Mouse (Mus musculus): ENCODE measurements at regions not wholly inside any gene's neighbourhood (a gene's known extent, or its start where the extent isn't known, plus 50 kb on each side); places are given as distances from the start of the nearest gene placed in this dataset.

DNA sequence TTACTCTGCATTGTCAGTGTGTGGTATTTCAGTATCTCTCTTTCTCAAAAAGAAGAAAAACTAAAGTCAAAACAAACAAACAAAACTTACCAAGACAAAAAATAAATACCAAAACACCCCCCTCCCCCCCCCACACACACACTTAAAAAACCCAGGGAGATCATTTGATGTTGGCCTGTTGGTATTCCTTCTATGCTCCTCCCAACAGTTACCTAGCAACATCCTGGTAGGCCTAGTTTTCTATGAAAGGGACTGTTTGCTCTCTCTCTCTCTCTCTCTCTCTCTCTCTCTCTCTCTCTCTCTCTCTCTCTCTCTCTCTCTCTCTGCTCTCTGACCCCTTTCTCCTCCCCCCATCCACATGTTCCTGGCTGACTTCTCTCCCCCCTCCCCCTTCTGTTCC lies 71.0 kb upstream of the Adcy2 start:
- Histone ChIP-seq H3K4me3 (replicated peaks in 1 of 3; ENCODE audit: low read depth in 2 of 3, low read length in 2 of 3, poor library complexity in 1 of 3) (no peak overlapping the region), H3K27me3 (replicated peaks) (no peaks in the 10 kb centered on the region), H3K36me3 (replicated peaks in 1 of 2; ENCODE audit: control insufficient read depth in 1 of 2, insufficient read depth in 1 of 2, low read length in 1 of 2) (no peaks in the 10 kb centered on the region), H3K27ac (ENCODE audit: insufficient read depth, low read depth) (no peak overlapping the region), H3K4me1 (ENCODE audit: control insufficient read depth in 1 of 2, insufficient read depth in 2 of 2) (no peaks in the 10 kb centered on the region), H3K9me3 (replicated peaks; ENCODE audit: low read length) (peaks cover 51% of the 10 kb centered on the region), H3K79me2 (replicated peaks; ENCODE audit: control insufficient read depth, extremely low read depth, insufficient read depth, poor library complexity, severe bottlenecking) (no peaks in the 10 kb centered on the region), H3K9ac (ENCODE audit: insufficient read depth, low read depth) (no peak overlapping the region), H3K4me2 (ENCODE audit: insufficient read depth, low read depth, poor library complexity, severe bottlenecking) (no peak overlapping the region)
- in situ Hi-C loops (cut with MboI; ENCODE audit: low pct_ligation_motif_present, low pct_unique_long_range_greater_than_20kb, low sequenced_read_pairs) (no loop called here), dilution Hi-C loops (cut with MboI; ENCODE audit: extremely low pct_ligation_motif_present, extremely low pct_unique_long_range_greater_than_20kb, low sequenced_read_pairs) (no loop called here)
- TF ChIP-seq E2F4 (IDR thresholded peaks at IDR 0.05; ENCODE audit: insufficient replicate concordance, low read depth, low read length) (no peak), BHLHE40 (IDR thresholded peaks at IDR 0.05; ENCODE audit: low read depth, low read length) (no peak), ETS1 (conservative IDR thresholded peaks at IDR 0.05; ENCODE audit: low read depth, low read length) (no peak), POLR2AphosphoS2 (IDR thresholded peaks at IDR 0.05; ENCODE audit: low read depth, low read length) (no peak), NELFE (IDR thresholded peaks at IDR 0.05; ENCODE audit: low read depth, low read length) (no peak), USF1 (IDR thresholded peaks at IDR 0.05; ENCODE audit: low read depth, low read length) (no peak), MXI1 (IDR thresholded peaks at IDR 0.05; ENCODE audit: low read depth, low read length) (no peak), UBTF (IDR thresholded peaks at IDR 0.05; ENCODE audit: low read depth, low read length) (no peak), MEF2A (IDR thresholded peaks at IDR 0.05; ENCODE audit: borderline replicate concordance, low read depth, low read length) (no peak), CHD1 (IDR thresholded peaks at IDR 0.05; ENCODE audit: low read depth, low read length) (no peak), TBP (conservative IDR thresholded peaks at IDR 0.05; ENCODE audit: low read depth, low read length) (no peak), GABPA (IDR thresholded peaks at IDR 0.05; ENCODE audit: insufficient replicate concordance, low read depth, low read length) (no peak), CHD2 (IDR thresholded peaks at IDR 0.05; ENCODE audit: low read length) (no peak), MAX (IDR thresholded peaks at IDR 0.05; ENCODE audit: low read length) (no peak), CTCF (conservative IDR thresholded peaks at IDR 0.05 in 1 of 2, IDR thresholded peaks at IDR 0.05 in 1 of 2; ENCODE audit: low read depth in 2 of 2, low read length in 2 of 2) (no peak)
- no peak for DNase-seq (ENCODE audit: extremely low read depth)

DNA sequence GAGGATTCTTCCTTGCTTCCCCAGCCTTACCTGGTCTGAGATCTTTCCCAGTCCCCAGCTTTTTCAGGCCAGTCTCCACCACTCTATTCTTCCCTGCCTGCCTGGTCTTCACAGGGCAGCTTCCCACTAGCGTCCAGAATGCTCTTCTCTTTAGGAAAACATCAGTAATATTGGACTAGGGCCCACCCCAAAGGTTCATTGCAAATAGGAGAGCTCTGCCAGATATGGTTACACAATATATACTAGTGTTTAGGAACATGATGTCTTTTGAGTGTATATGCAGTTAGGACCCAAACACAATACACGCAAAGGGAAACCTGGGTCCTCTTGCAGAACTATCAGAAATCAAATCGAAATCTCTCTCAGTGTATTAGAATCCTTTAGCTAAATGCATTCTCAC lies 70.5 kb upstream of the Adcy2 start:
- in situ Hi-C loops (cut with MboI; ENCODE audit: low pct_ligation_motif_present, low pct_unique_long_range_greater_than_20kb, low sequenced_read_pairs) (no loop called here), dilution Hi-C loops (cut with MboI; ENCODE audit: extremely low pct_ligation_motif_present, extremely low pct_unique_long_range_greater_than_20kb, low sequenced_read_pairs) (no loop called here)
- Histone ChIP-seq H3K27me3 (replicated peaks) (no peaks in the 10 kb centered on the region), H3K27ac (ENCODE audit: insufficient read depth, low read depth) (no peak overlapping the region), H3K36me3 (replicated peaks in 1 of 2; ENCODE audit: control insufficient read depth in 1 of 2, insufficient read depth in 1 of 2, low read length in 1 of 2) (no peaks in the 10 kb centered on the region), H3K4me2 (ENCODE audit: insufficient read depth, low read depth, poor library complexity, severe bottlenecking) (no peak overlapping the region), H3K79me2 (replicated peaks; ENCODE audit: control insufficient read depth, extremely low read depth, insufficient read depth, poor library complexity, severe bottlenecking) (no peaks in the 10 kb centered on the region), H3K4me3 (replicated peaks in 1 of 3; ENCODE audit: low read depth in 2 of 3, low read length in 2 of 3, poor library complexity in 1 of 3) (no peak overlapping the region), H3K4me1 (ENCODE audit: control insufficient read depth in 1 of 2, insufficient read depth in 2 of 2) (no peaks in the 10 kb centered on the region), H3K9ac (ENCODE audit: insufficient read depth, low read depth) (no peak overlapping the region), H3K9me3 (replicated peaks; ENCODE audit: low read length) (peaks cover 56% of the 10 kb centered on the region)
- no peak for DNase-seq (ENCODE audit: extremely low read depth)
- TF ChIP-seq SMC3 (IDR thresholded peaks at IDR 0.05; ENCODE audit: low read depth, low read length), result no peak
- no peak for TF ChIP-seq ZKSCAN1 (IDR thresholded peaks at IDR 0.05; ENCODE audit: borderline replicate concordance, low read depth, low read length)
- no peak for TF ChIP-seq CTCF (conservative IDR thresholded peaks at IDR 0.05 in 1 of 2, IDR thresholded peaks at IDR 0.05 in 1 of 2; ENCODE audit: low read depth in 2 of 2, low read length in 2 of 2)
- TF ChIP-seq ZMIZ1 (IDR thresholded peaks at IDR 0.05; ENCODE audit: low read depth, low read length), result no peak
- TF ChIP-seq BHLHE40 (IDR thresholded peaks at IDR 0.05; ENCODE audit: low read depth, low read length), result no peak
- TF ChIP-seq HCFC1 (IDR thresholded peaks at IDR 0.05; ENCODE audit: low read depth, low read length), result no peak
- TF ChIP-seq MAZ (IDR thresholded peaks at IDR 0.05; ENCODE audit: low read depth, low read length), result no peak
- TF ChIP-seq EP300 (IDR thresholded peaks at IDR 0.05; ENCODE audit: low read length), result no peak
- no peak for TF ChIP-seq MXI1 (IDR thresholded peaks at IDR 0.05; ENCODE audit: low read depth, low read length)
- no peak for TF ChIP-seq TBP (conservative IDR thresholded peaks at IDR 0.05; ENCODE audit: low read depth, low read length)
- TF ChIP-seq RAD21 (IDR thresholded peaks at IDR 0.05; ENCODE audit: low read depth, low read length), result no peak
- TF ChIP-seq JUN (IDR thresholded peaks at IDR 0.05; ENCODE audit: insufficient read depth, low read depth, low read length), result no peak
- TF ChIP-seq CHD2 (IDR thresholded peaks at IDR 0.05; ENCODE audit: low read length), result no peak
- TF ChIP-seq MYC (IDR thresholded peaks at IDR 0.05; ENCODE audit: low read depth, low read length), result no peak
